Mouse (Mus musculus) myocyte (in vitro differentiated cells): ENCODE data around the gene Crispld2. TPM values are rescaled to one million over a fixed set of nuclear protein-coding genes. Genes with fewer than 3 reads are reported as not detected.

Experiments
- H3K27me3 ChIP-seq: one replicate; pipeline ENCODE4 v1.6.1; 2011; ENCODE audit not compliant: control insufficient read depth, insufficient read depth, insufficient read length
- H3K36me3 ChIP-seq: one replicate; pipeline ENCODE4 v1.6.1; 2011; ENCODE audit not compliant: control insufficient read depth, insufficient read depth
- H3K4me2 ChIP-seq: one replicate; pipeline ENCODE4 v1.6.1; 2011; ENCODE audit warnings: low read depth, control low read depth
- H3K4me3 ChIP-seq: one replicate; pipeline ENCODE4 v1.5.1; 2011; ENCODE audit warnings: mild to moderate bottlenecking, control low read depth, moderate library complexity
- H3K79me2 ChIP-seq: one replicate; pipeline ENCODE4 v1.6.1; 2011; ENCODE audit not compliant: control insufficient read depth, insufficient read depth
- H3ac ChIP-seq: one replicate; pipeline ENCODE4 v1.6.1; 2011; ENCODE audit not compliant: control insufficient read depth, insufficient read length
- CEBPB ChIP-seq: IDR thresholded peaks from 2 replicates; pipeline ENCODE4 v1.6.1; 2011; ENCODE audit warnings: mild to moderate bottlenecking, moderate library complexity; ENCODE audit not compliant: poor library complexity, insufficient read depth, severe bottlenecking
- E2F4 ChIP-seq: IDR thresholded peaks from one replicate; pipeline ENCODE4 v1.6.1; 2011; ENCODE audit warnings: mild to moderate bottlenecking, control low read depth, moderate library complexity; ENCODE audit not compliant: insufficient read depth
- MAX ChIP-seq: IDR thresholded peaks from one replicate; pipeline ENCODE4 v1.6.1; 2011; ENCODE audit warnings: low read depth, mild to moderate bottlenecking, control low read depth
- MYOD1 ChIP-seq, 3 experiments: IDR thresholded peaks; one replicate each; pipeline ENCODE4 v1.6.1; 2011; ENCODE audit warnings: control low read depth in 2 of 3, low read depth in 2 of 3, mild to moderate bottlenecking in 2 of 3, moderate library complexity in 1 of 3; ENCODE audit not compliant: insufficient read length in 2 of 3, control insufficient read depth in 1 of 3
- MYOG ChIP-seq, 3 experiments: IDR thresholded peaks; one replicate each; pipeline ENCODE4 v1.6.1; 2011; ENCODE audit warnings: control low read depth in 2 of 3, low read depth in 2 of 3, mild to moderate bottlenecking in 2 of 3; ENCODE audit not compliant: insufficient read length in 2 of 3, control insufficient read depth in 1 of 3, insufficient read depth in 1 of 3
- POLR2A ChIP-seq: IDR thresholded peaks from one replicate; pipeline ENCODE4 v1.6.1; 2011; ENCODE audit warnings: low read depth, mild to moderate bottlenecking, control low read depth, moderate library complexity; ENCODE audit not compliant: insufficient read length
- POLR2AphosphoS2 ChIP-seq: IDR thresholded peaks from one replicate; pipeline ENCODE4 v1.6.1; 2011; ENCODE audit warnings: low read depth, control low read depth; ENCODE audit not compliant: insufficient read length
- REST ChIP-seq: IDR thresholded peaks from one replicate; pipeline ENCODE4 v1.6.1; 2011; ENCODE audit warnings: mild to moderate bottlenecking, control low read depth, moderate library complexity; ENCODE audit not compliant: insufficient read depth, insufficient read length
- SRF ChIP-seq: IDR thresholded peaks from one replicate; pipeline ENCODE4 v1.6.1; 2011; ENCODE audit warnings: low read depth; ENCODE audit not compliant: control insufficient read depth, insufficient read length
- TCF12 ChIP-seq: IDR thresholded peaks from one replicate; pipeline ENCODE4 v1.6.1; 2011; ENCODE audit warnings: mild to moderate bottlenecking, control low read depth; ENCODE audit not compliant: poor library complexity, insufficient read depth, severe bottlenecking
- TCF3 ChIP-seq: IDR thresholded peaks from one replicate; pipeline ENCODE4 v1.6.1; 2011; ENCODE audit warnings: low read depth, control low read depth; ENCODE audit not compliant: insufficient read length
- USF1 ChIP-seq: IDR thresholded peaks from one replicate; pipeline ENCODE4 v1.6.1; 2011; ENCODE audit warnings: low read depth, mild to moderate bottlenecking, control low read depth, moderate library complexity
- polyA plus RNA-seq: library from polyadenylated mRNA; unstranded; fragments of >200 nt; fragmentation: generic; extraction: Trizol; gene quantifications from one replicate; pipeline ENCODE4 v1.2.1, GENCODE M21; 2012; ENCODE audit warnings: missing spikeins

The Crispld2 gene
- polyA plus RNA-seq, 1 experiment: 0.07 TPM

DNA sequence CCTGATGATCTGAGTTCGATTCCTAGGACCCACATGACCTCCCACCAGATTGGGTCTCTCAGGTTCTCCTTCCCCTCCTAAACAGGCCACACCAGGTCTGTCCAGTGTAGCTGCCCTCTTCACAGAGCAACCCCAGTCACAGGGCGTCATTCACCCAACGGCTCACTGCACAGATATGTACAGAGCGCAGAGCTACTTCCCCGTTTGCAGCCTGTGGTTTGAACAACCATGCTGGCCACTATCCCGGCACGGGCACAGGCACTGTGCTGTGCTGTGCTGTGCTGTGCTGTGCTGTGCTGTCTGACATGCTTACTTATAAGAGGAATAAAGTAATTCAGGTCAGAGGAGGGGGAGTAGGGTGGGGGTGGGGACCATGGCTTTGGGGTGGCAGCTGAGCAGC lies 24.2 kb downstream of the Crispld2 start:
- Histone ChIP-seq H3K79me2 (no peaks in the 10 kb centered on the region), H3K4me3 (no peak overlapping the region), H3K27me3 (peaks cover 33% of the 10 kb centered on the region), H3ac (no peak overlapping the region), H3K4me2 (peak overlapping the region; percentile 37), H3K36me3 (no peaks in the 10 kb centered on the region)
- TF ChIP-seq TCF12: no peak
- TF ChIP-seq CEBPB: no peak
- no peak for TF ChIP-seq MYOG (IDR thresholded peaks at IDR 0.05; ENCODE audit: control insufficient read depth in 1 of 3, insufficient read depth in 1 of 3, insufficient read length in 2 of 3, low read depth in 2 of 3)
- no peak for TF ChIP-seq MYOD1 (IDR thresholded peaks at IDR 0.05; ENCODE audit: control insufficient read depth in 1 of 3, insufficient read length in 2 of 3, low read depth in 2 of 3)
- no peak for TF ChIP-seq REST
- no peak for TF ChIP-seq MAX
- TF ChIP-seq POLR2AphosphoS2: no peak
- TF ChIP-seq USF1: no peak
- TF ChIP-seq TCF3: no peak
- TF ChIP-seq POLR2A: no peak
- TF ChIP-seq E2F4: no peak
- no peak for TF ChIP-seq SRF

DNA sequence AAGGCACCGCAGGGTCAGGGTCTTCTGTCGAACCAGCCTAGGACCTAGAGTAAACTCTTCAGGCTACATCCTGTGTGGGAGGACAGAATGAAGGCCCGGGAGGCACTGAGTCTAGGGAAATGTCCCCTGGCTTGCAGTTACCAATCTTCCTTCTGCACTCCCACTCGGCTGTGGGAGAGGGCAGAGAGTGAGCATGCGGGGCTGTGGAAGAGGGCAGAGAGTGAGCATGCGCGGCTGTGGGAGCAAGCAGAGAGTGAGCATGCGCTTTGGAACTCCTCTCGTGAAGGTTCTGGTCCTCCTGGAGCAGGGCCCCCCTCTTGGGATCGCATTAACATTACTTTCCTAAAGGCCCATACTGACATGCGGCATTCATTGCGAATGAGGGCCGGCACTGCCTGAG lies 25.1 kb downstream of the Crispld2 start:
- TF ChIP-seq REST (no peak), TCF12 (no peak), SRF (no peak), POLR2A (no peak), MAX (no peak), CEBPB (no peak), POLR2AphosphoS2 (no peak)
- no peak overlapping the region for H3K4me3 ChIP-seq
- H3K27me3 ChIP-seq: peaks cover 37% of the 10 kb centered on the region
- H3K4me2 ChIP-seq: no peak overlapping the region
- H3K79me2 ChIP-seq: no peaks in the 10 kb centered on the region
- H3K36me3 ChIP-seq: no peaks in the 10 kb centered on the region
- H3ac ChIP-seq: no peak overlapping the region

DNA sequence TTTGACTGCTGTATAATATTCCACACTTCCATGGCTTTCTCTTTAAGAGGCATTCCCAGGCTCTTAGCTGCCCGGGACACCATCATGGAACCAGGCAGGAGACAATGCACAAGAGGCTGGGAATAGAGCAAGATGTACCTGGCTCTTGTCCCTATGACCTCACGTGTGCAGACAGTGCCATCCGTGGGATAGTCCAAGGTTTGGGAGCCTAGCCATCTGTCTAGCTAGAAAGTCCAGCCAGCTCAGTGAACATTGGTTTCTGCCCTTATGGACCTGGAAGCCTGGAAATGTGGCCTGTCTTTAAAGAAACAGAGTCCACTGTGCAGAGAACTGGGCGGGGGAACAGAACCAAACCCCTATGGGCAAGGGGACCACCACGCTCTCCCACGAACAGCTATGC lies 25.5 kb downstream of the Crispld2 start:
- TF ChIP-seq TCF3 (no peak), USF1 (no peak), MAX (no peak), SRF (no peak), POLR2AphosphoS2 (no peak), MYOG (IDR thresholded peaks at IDR 0.05; ENCODE audit: control insufficient read depth in 1 of 3, insufficient read depth in 1 of 3, insufficient read length in 2 of 3, low read depth in 2 of 3) (no peak), POLR2A (no peak), CEBPB (no peak), REST (no peak), E2F4 (no peak), MYOD1 (IDR thresholded peaks at IDR 0.05; ENCODE audit: control insufficient read depth in 1 of 3, insufficient read length in 2 of 3, low read depth in 2 of 3) (no peak), TCF12 (no peak)
- Histone ChIP-seq H3K27me3 (peaks cover 40% of the 10 kb centered on the region), H3K4me3 (no peak overlapping the region), H3K36me3 (no peaks in the 10 kb centered on the region), H3K79me2 (no peaks in the 10 kb centered on the region), H3ac (no peak overlapping the region), H3K4me2 (no peak overlapping the region)

DNA sequence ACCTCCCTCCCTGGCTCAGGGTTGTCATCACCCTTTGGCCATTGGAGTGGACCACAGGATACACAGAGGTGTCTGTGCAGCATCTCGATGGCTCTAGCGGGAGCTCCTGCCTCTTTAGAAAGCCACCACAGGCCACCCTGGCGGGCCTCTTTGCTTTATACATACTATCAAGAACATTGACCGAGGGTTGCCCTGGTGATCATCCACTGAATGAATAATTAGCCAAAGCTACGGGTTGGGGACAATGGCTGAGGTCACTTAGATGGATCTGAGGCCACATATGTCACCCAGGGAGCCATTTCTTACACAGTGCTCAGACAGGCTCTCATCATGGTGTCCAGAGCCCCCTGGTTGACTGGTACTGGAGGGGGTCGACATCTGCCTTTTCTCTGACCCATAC lies 26.1 kb downstream of the Crispld2 start:
- TF ChIP-seq TCF3: no peak
- no peak for TF ChIP-seq CEBPB
- no peak for TF ChIP-seq SRF
- TF ChIP-seq MYOD1 (IDR thresholded peaks at IDR 0.05; ENCODE audit: control insufficient read depth in 1 of 3, insufficient read length in 2 of 3, low read depth in 2 of 3): no peak
- no peak for TF ChIP-seq USF1
- no peak for TF ChIP-seq MAX
- Histone ChIP-seq H3K4me2 (no peak overlapping the region), H3K4me3 (no peak overlapping the region), H3K27me3 (peaks cover 46% of the 10 kb centered on the region), H3K36me3 (no peaks in the 10 kb centered on the region), H3K79me2 (no peaks in the 10 kb centered on the region), H3ac (no peak overlapping the region)

DNA sequence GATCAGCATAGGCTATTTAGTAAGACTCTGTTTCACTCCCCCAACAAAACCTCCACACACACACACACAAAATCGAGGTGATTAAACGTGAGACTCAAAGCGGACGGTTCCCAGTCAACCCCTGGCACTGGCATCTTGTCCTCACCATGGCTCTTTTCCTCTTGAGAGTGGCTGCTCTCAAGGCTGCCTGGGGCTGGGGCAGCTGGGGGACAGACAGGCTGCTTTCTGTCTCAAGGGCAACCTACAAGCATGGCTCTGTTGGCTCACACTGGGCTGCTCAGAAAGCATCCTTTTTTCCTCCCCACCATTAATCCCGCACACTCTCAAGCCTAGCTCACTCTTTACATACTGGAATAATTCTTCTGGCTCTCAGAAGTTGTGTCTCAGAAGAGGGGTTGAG lies 27.1 kb downstream of the Crispld2 start:
- Histone ChIP-seq H3ac (no peak overlapping the region), H3K79me2 (no peaks in the 10 kb centered on the region), H3K36me3 (no peaks in the 10 kb centered on the region), H3K4me2 (no peak overlapping the region), H3K27me3 (peaks cover 51% of the 10 kb centered on the region), H3K4me3 (no peak overlapping the region)
- no peak for TF ChIP-seq POLR2A
- TF ChIP-seq USF1: no peak
- TF ChIP-seq MAX: no peak
- no peak for TF ChIP-seq CEBPB
- TF ChIP-seq SRF: no peak
- TF ChIP-seq POLR2AphosphoS2: no peak
- TF ChIP-seq TCF12: no peak
- no peak for TF ChIP-seq MYOG (IDR thresholded peaks at IDR 0.05; ENCODE audit: control insufficient read depth in 1 of 3, insufficient read depth in 1 of 3, insufficient read length in 2 of 3, low read depth in 2 of 3)
- no peak for TF ChIP-seq E2F4
- TF ChIP-seq REST: no peak
- TF ChIP-seq MYOD1 (IDR thresholded peaks at IDR 0.05; ENCODE audit: control insufficient read depth in 1 of 3, insufficient read length in 2 of 3, low read depth in 2 of 3): no peak
- no peak for TF ChIP-seq TCF3
